8 mouse cellular contexts compared by ENCODE assay signal in the genomic region with DNA sequence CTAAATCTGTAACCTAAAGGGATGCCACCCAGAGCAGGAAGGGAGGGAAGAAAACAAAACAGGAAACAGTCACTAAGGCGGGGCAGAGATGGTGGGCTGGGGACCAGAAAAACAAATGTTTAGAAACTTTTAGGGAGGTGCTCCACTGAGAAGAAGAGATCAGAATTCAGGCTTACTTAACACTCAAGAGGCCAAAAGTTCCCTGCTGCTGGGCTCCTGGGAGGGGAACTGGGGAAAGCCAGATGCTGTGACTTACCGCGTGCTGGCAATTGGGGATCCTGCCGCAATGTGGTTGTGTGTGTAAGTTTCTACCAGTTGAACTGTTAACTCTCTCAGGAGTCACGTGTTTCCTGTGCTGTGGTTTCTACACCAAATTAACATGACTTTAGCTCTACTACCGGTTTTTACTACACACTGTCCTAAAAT. TPM values are rescaled to one million over a fixed set of nuclear protein-coding genes. Genes with fewer than 3 reads are reported as not detected.
DNase-seq lines count a peak whose midpoint lies in the region; ATAC-seq and TF ChIP-seq lines count a peak whose summit lies in the region.

A gene (minus strand): TSS at position 285 of the 426 bp plus-strand sequence.

- WGBS in kidney, adult 2 months: 64% methylated on average over 6 of the region's 6 CpGs
- WGBS in embryonic facial prominence, embryonic 11.5 days: 81% methylated on average over 6 of the region's 6 CpGs
- WGBS in hindbrain, embryonic 12.5 days: 73% methylated on average over 6 of the region's 6 CpGs
- WGBS in stomach, embryonic 15.5 days: 66% methylated on average over 6 of the region's 6 CpGs

- TF ChIP-seq POLR2A in kidney, adult 2 months (IDR thresholded peaks at IDR 0.05; ENCODE audit: low read depth, low read length): no peak

- TF ChIP-seq CTCF in kidney, adult 2 months (conservative IDR thresholded peaks at IDR 0.05; ENCODE audit: insufficient read depth, insufficient read length, low read depth, low read length): no peak

- H3K4me2 ChIP-seq in embryonic facial prominence, embryonic 11.5 days (ENCODE audit: low read depth, low read length): no peak within 1 kb of the TSS
- no peak within 1 kb of the TSS for H3K4me2 ChIP-seq in hindbrain, embryonic 12.5 days (replicated peaks)
- no peak within 1 kb of the TSS for H3K4me2 ChIP-seq in stomach, embryonic 15.5 days

- no peak within 1 kb of the TSS for H3K4me3 ChIP-seq in kidney, adult 2 months (ENCODE audit: insufficient read depth, low read depth, low read length)
- H3K4me3 ChIP-seq in embryonic facial prominence, embryonic 11.5 days (ENCODE audit: low read depth, low read length): no peak within 1 kb of the TSS
- H3K4me3 ChIP-seq in hindbrain, embryonic 12.5 days: no peak within 1 kb of the TSS
- no peak within 1 kb of the TSS for H3K4me3 ChIP-seq in stomach, embryonic 15.5 days (replicated peaks)

- H3K9me3 ChIP-seq in embryonic facial prominence, embryonic 11.5 days (replicated peaks; ENCODE audit: control insufficient read depth, low read length): no peaks in the 10 kb centered on the region
- H3K9me3 ChIP-seq in hindbrain, embryonic 12.5 days (replicated peaks): no peaks in the 10 kb centered on the region
- no peaks in the 10 kb centered on the region for H3K9me3 ChIP-seq in stomach, embryonic 15.5 days

- no peaks in the 10 kb centered on the region for H3K4me1 ChIP-seq in kidney, adult 2 months (ENCODE audit: control insufficient read depth, insufficient read depth, low read length)
- H3K4me1 ChIP-seq in embryonic facial prominence, embryonic 11.5 days (ENCODE audit: control insufficient read depth, insufficient read depth, low read length): no peaks in the 10 kb centered on the region
- H3K4me1 ChIP-seq in hindbrain, embryonic 12.5 days: no peaks in the 10 kb centered on the region
- H3K4me1 ChIP-seq in stomach, embryonic 15.5 days: 0 out of 2 replicates have a peak, but pooled peaks cover 8% of the 10 kb centered on the region

- H3K27me3 ChIP-seq in kidney, adult 2 months (replicated peaks; ENCODE audit: control insufficient read depth, insufficient read depth, low read length): no peaks in the 10 kb centered on the region
- no peaks in the 10 kb centered on the region for H3K27me3 ChIP-seq in embryonic facial prominence, embryonic 11.5 days (ENCODE audit: control insufficient read depth, insufficient read depth, low read length)
- H3K27me3 ChIP-seq in hindbrain, embryonic 12.5 days: no peaks in the 10 kb centered on the region
- H3K27me3 ChIP-seq in stomach, embryonic 15.5 days (replicated peaks): no peaks in the 10 kb centered on the region

- H3K27ac ChIP-seq in kidney, adult 2 months (ENCODE audit: insufficient read depth, low read depth, low read length): peak within 1 kb of the TSS; percentile 59; the same call in 1 of the 2 replicates
- no peak within 1 kb of the TSS for H3K27ac ChIP-seq in embryonic facial prominence, embryonic 11.5 days (replicated peaks; ENCODE audit: low read depth, low read length)
- no peak within 1 kb of the TSS for H3K27ac ChIP-seq in hindbrain, embryonic 12.5 days
- H3K27ac ChIP-seq in stomach, embryonic 15.5 days: no peak within 1 kb of the TSS

- H3K36me3 ChIP-seq in kidney, adult 2 months (ENCODE audit: control insufficient read depth, insufficient read depth, low read length): no peaks in the 10 kb centered on the region
- H3K36me3 ChIP-seq in embryonic facial prominence, embryonic 11.5 days (replicated peaks; ENCODE audit: control insufficient read depth, insufficient read depth, low read depth, low read length): no peaks in the 10 kb centered on the region
- H3K36me3 ChIP-seq in hindbrain, embryonic 12.5 days: no peaks in the 10 kb centered on the region
- no peaks in the 10 kb centered on the region for H3K36me3 ChIP-seq in stomach, embryonic 15.5 days

- ATAC-seq in embryonic facial prominence, embryonic 11.5 days (replicated peaks; ENCODE audit: insufficient number of reproducible peaks, low FRiP score, low TSS enrichment, low read depth): no peak
- ATAC-seq in hindbrain, embryonic 12.5 days (ENCODE audit: low FRiP score): no peak
- no peak for ATAC-seq in stomach, embryonic 15.5 days (ENCODE audit: insufficient read depth, low FRiP score, low read depth)

- no peak within 1 kb of the TSS for H3K9ac ChIP-seq in embryonic facial prominence, embryonic 11.5 days (replicated peaks; ENCODE audit: low read length)
- H3K9ac ChIP-seq in hindbrain, embryonic 12.5 days: no peak within 1 kb of the TSS
- no peak within 1 kb of the TSS for H3K9ac ChIP-seq in stomach, embryonic 15.5 days

- peak; percentile 19 for DNase-seq in kidney, adult 2 months
- no peak for DNase-seq in kidney, postnatal 4 days
- DNase-seq in embryonic facial prominence, embryonic 11.5 days (ENCODE audit: low spot score): no peak
- peak; percentile 59 for DNase-seq in lung, postnatal 25 days (ENCODE audit: low spot score)
- no peak for DNase-seq in urinary bladder, postnatal 4 days (ENCODE audit: low spot score in 2 of 2)
- DNase-seq in urinary bladder, postnatal 25 days (ENCODE audit: low spot score): no peak

RNA-seq across cellular contexts. Expression of the gene that starts here (rescaled TPM):
- polyA plus RNA-seq in kidney, adult 2 months (2012; rRNA removed): 35.0 and 38.1 TPM in 2 replicates
- polyA plus RNA-seq in embryonic facial prominence, embryonic 11.5 days (2014; fragmentation: Nextera tagmentation; extraction: Ambion mirVana): 23.7 and 28.7 TPM in 2 replicates
- polyA plus RNA-seq in hindbrain, embryonic 12.5 days (2016; fragmentation: Nextera tagmentation; extraction: Ambion mirVana): 11.8 and 14.2 TPM in 2 replicates
- polyA plus RNA-seq in stomach, embryonic 15.5 days (2015; fragmentation: Nextera tagmentation; extraction: Ambion mirVana): 35.3 and 38.5 TPM in 2 replicates

Comparison
In these comparisons a context has a peak if more than half of its experiments do, and no peak if none do; other contexts are left out.
1. DNase-seq: peak in kidney, adult 2 months (single experiment) and lung, postnatal 25 days (single experiment); none in kidney, postnatal 4 days (0 of 2), embryonic facial prominence, embryonic 11.5 days (single experiment), urinary bladder, postnatal 4 days (0 of 2) and urinary bladder, postnatal 25 days (single experiment).